Mouse (Mus musculus): Measurements from ENCODE around the gene Lamc3. TPM values are rescaled to one million over a fixed set of nuclear protein-coding genes. Genes with fewer than 3 reads are reported as not detected.

Gene Lamc3
- polyA plus RNA-seq (2021; fragmentation: Nextera tagmentation): 0.39 and 0.44 TPM in 2 replicates
- long read RNA-seq, experiment 1, partial matches to known transcripts: 1 of 2 reads
- long read RNA-seq, experiment 1, other reads (novel, unspliced or antisense): 1 of 2 reads
- long read RNA-seq, experiment 2, full-length matches to known transcripts: 2 of 10 reads
- long read RNA-seq, experiment 2, partial matches to known transcripts: 6 of 10 reads
- long read RNA-seq, experiment 2, other reads (novel, unspliced or antisense): 2 of 10 reads

GRCm38 (mm10) chr2:31887030-31887429 is at the start of gene Lamc3:
Gene Lamc3 (plus strand): TSS chr2:31887291.

GRCm38 (mm10) chr2:31845896-31846691 is 41.0 kb upstream of the Lamc3 start, which contains the start of gene Fibcd1:
Gene Fibcd1 (minus strand): TSS chr2:31846005.

GRCm38 (mm10) chr2:31950058-31950871 is 63.2 kb downstream of the Lamc3 start, which contains the start of gene Aif1l:
Gene Aif1l (plus strand): TSS chr2:31950139.

GRCm38 (mm10) chr2:31974141-31974808 is 87.2 kb downstream of the Lamc3 start, which contains the start of gene Nup214:
Gene Nup214 (plus strand): TSS chr2:31974436.

Other genes with a start within 250 kb of the Lamc3 start
- gene Prdm12, start 247.3 kb upstream of the Lamc3 start, polyA plus RNA-seq (2021; fragmentation: Nextera tagmentation): 0.16 and 0.29 TPM in 2 replicates
- gene Exosc2, start 216.6 kb upstream of the Lamc3 start, polyA plus RNA-seq (2021; fragmentation: Nextera tagmentation): 16.4 and 17.2 TPM in 2 replicates
- gene Abl1, start 198.9 kb upstream of the Lamc3 start, polyA plus RNA-seq (2021; fragmentation: Nextera tagmentation): 5.4 and 6.0 TPM in 2 replicates
- not detected in 2 replicates for gene Qrfp, start 76.7 kb upstream of the Lamc3 start, polyA plus RNA-seq (2021; fragmentation: Nextera tagmentation)
- gene Fibcd1, start 41.3 kb upstream of the Lamc3 start, polyA plus RNA-seq (2021; fragmentation: Nextera tagmentation): 38.5 and 40.3 TPM in 2 replicates
- 11.9 and 13.4 TPM in 2 replicates for gene Aif1l, start 62.8 kb downstream of the Lamc3 start, polyA plus RNA-seq (2021; fragmentation: Nextera tagmentation)
- 32.8 and 43.1 TPM in 2 replicates for gene Nup214, start 87.1 kb downstream of the Lamc3 start, polyA plus RNA-seq (2021; fragmentation: Nextera tagmentation)
- 0.53 and 0.94 TPM in 2 replicates for gene Fam78a, start 197.6 kb downstream of the Lamc3 start, polyA plus RNA-seq (2021; fragmentation: Nextera tagmentation)
- 36.7 and 39.3 TPM in 2 replicates for gene Plpp7, start 208.2 kb downstream of the Lamc3 start, polyA plus RNA-seq (2021; fragmentation: Nextera tagmentation)